8 mouse cellular contexts compared by ENCODE assay signal in genomic region chr11:11873023-11873908, GRCm38 (mm10). TPM values are rescaled to one million over a fixed set of nuclear protein-coding genes. Genes with fewer than 3 reads are reported as not detected.
DNase-seq lines count a peak whose midpoint lies in the region; ATAC-seq lines count a peak whose summit lies in the region.

No protein-coding gene starts in this region.

- no peaks in the 10 kb centered on the region for H3K9me3 ChIP-seq in embryonic facial prominence, embryonic 15.5 days (replicated peaks)
- no peaks in the 10 kb centered on the region for H3K9me3 ChIP-seq in heart, embryonic 10.5 days
- H3K9me3 ChIP-seq in limb, embryonic 12.5 days, result no peaks in the 10 kb centered on the region

- no peak overlapping the region for H3K4me2 ChIP-seq in embryonic facial prominence, embryonic 15.5 days (replicated peaks)
- peak overlapping the region; percentile 7; the same call in 1 of the 2 replicates for H3K4me2 ChIP-seq in limb, embryonic 12.5 days

- H3K4me3 ChIP-seq in embryonic facial prominence, embryonic 15.5 days (replicated peaks), result no peak overlapping the region
- H3K4me3 ChIP-seq in heart, embryonic 10.5 days, result no peak overlapping the region
- H3K4me3 ChIP-seq in limb, embryonic 12.5 days (replicated peaks), result no peak overlapping the region

- whole genome bisulfite sequencing in embryonic facial prominence, embryonic 15.5 days, result 28% methylated on average over 20 of the region's 20 CpGs
- WGBS in heart, embryonic 10.5 days, result 60% methylated on average over 20 of the region's 20 CpGs
- WGBS in limb, embryonic 12.5 days, result 40% methylated on average over 20 of the region's 20 CpGs

- peaks cover 39% of the 10 kb centered on the region for H3K4me1 ChIP-seq in embryonic facial prominence, embryonic 15.5 days
- peaks cover 67% of the 10 kb centered on the region for H3K4me1 ChIP-seq in heart, embryonic 10.5 days
- H3K4me1 ChIP-seq in limb, embryonic 12.5 days (replicated peaks), result peaks cover 46% of the 10 kb centered on the region

- H3K9ac ChIP-seq in embryonic facial prominence, embryonic 15.5 days, result no peak overlapping the region
- no peak overlapping the region for H3K9ac ChIP-seq in limb, embryonic 12.5 days (replicated peaks)

- no peaks in the 10 kb centered on the region for H3K36me3 ChIP-seq in embryonic facial prominence, embryonic 15.5 days
- no peaks in the 10 kb centered on the region; the same call in 1 of the 2 replicates for H3K36me3 ChIP-seq in heart, embryonic 10.5 days
- no peaks in the 10 kb centered on the region for H3K36me3 ChIP-seq in limb, embryonic 12.5 days

- H3K27ac ChIP-seq in embryonic facial prominence, embryonic 15.5 days (replicated peaks), result peak overlapping the region; percentile 89
- H3K27ac ChIP-seq in heart, embryonic 10.5 days, result peak overlapping the region; percentile 90
- H3K27ac ChIP-seq in limb, embryonic 12.5 days, result peak overlapping the region; percentile 93

- peak; percentile 20 for DNase-seq in layer of hippocampus, adult 9-11 months
- no peak for DNase-seq in layer of hippocampus, adult 8-10 months (ENCODE audit: low spot score in 2 of 2)
- no peak for DNase-seq in heart, embryonic 10.5 days (ENCODE audit: low spot score)
- peak; percentile 53 for DNase-seq in thymus, postnatal 0 days (ENCODE audit: low spot score)
- DNase-seq in left cerebral cortex, adult 11 months (ENCODE audit: low spot score), result no peak

- ATAC-seq in embryonic facial prominence, embryonic 15.5 days (ENCODE audit: insufficient number of reproducible peaks, low FRiP score, low TSS enrichment, low read depth), result peak; percentile 81
- peak; percentile 84 for ATAC-seq in limb, embryonic 12.5 days (ENCODE audit: insufficient number of reproducible peaks, insufficient read depth, low FRiP score, low TSS enrichment, low read depth)
- no peak for ATAC-seq in CD4-positive, CD25-positive, alpha-beta regulatory T cell, adult 4 months

- H3K27me3 ChIP-seq in embryonic facial prominence, embryonic 15.5 days, result no peaks in the 10 kb centered on the region
- H3K27me3 ChIP-seq in heart, embryonic 10.5 days (ENCODE audit: insufficient read depth, poor library complexity, severe bottlenecking), result no peaks in the 10 kb centered on the region
- H3K27me3 ChIP-seq in limb, embryonic 12.5 days, result no peaks in the 10 kb centered on the region

RNA-seq across cellular contexts. Expression of gene Ddc, which starts 24.7 kb away (rescaled TPM):
- 10 to 100 TPM in 2 of 4 experiments, 1 to 10 TPM in 2; 7.4 to 11.0 (median 9.1) TPM for total RNA-seq in layer of hippocampus, adult 8-10 months (2022)
- polyA plus RNA-seq in embryonic facial prominence, embryonic 15.5 days (2015; fragmentation: Nextera tagmentation; extraction: Ambion mirVana), result 20.7 and 24.2 TPM in 2 replicates
- 34.5 and 42.8 TPM in 2 replicates for polyA plus RNA-seq in heart, embryonic 10.5 days (2016; fragmentation: Nextera tagmentation; extraction: Ambion mirVana)
- 11.9 and 13.0 TPM in 2 replicates for polyA plus RNA-seq in limb, embryonic 12.5 days (2016; fragmentation: Nextera tagmentation; extraction: Ambion mirVana)
- 4.9 and 7.8 TPM in 2 replicates for polyA plus RNA-seq in thymus, postnatal 0 days (2015; fragmentation: Nextera tagmentation; extraction: Ambion mirVana)
- polyA plus RNA-seq in CD4-positive, CD25-positive, alpha-beta regulatory T cell, adult 4 months (2017; shearing (Covaris generic)), result 1 to 10 TPM; 5.1 to 5.2 TPM

Comparison
In these comparisons a context has a peak if more than half of its experiments do, and no peak if none do; other contexts are left out.
1. DNase-seq: peak in layer of hippocampus, adult 9-11 months (single experiment) and thymus, postnatal 0 days (single experiment); none in layer of hippocampus, adult 8-10 months (0 of 2), heart, embryonic 10.5 days (single experiment) and left cerebral cortex, adult 11 months (single experiment).
2. Peak in every context shown above with its lines, with median percentiles within 50 percentile points of each other: H3K27ac ChIP-seq.